Mouse (Mus musculus) gonadal fat pad, adult 2 months (tissue): ENCODE measurements around the gene Esp4. TPM values are rescaled to one million over a fixed set of nuclear protein-coding genes. Genes with fewer than 3 reads are reported as not detected.
"Not testable (repeated sequence)": the region's sequence is repeated elsewhere in the genome, so short reads cannot be mapped to it uniquely, and the experiment has no call there.

Source experiments
- DNase-seq: peaks from one replicate; pipeline ENCODE4 v3.0.0-alpha.2; 2012; ENCODE audit warnings: low read depth
- polyA plus RNA-seq: library from polyadenylated mRNA; depleted of rRNA; stranded (reverse); fragments of >200 nt; gene quantifications from 2 replicates; pipeline ENCODE4 v1.2.3, GENCODE M21; 2012; rRNA removed

The Esp4 gene
- not detected in 2 replicates for polyA plus RNA-seq

- DNase-seq: no peak
Observed at GRCm38 (mm10) chr17:40598294-40598693, at the start of gene Esp4. Esp4 (plus strand) TSS chr17:40598594.

GRCm38 (mm10) chr17:40553470-40553869 is 44.9 kb upstream of the Esp4 start:
- no peak for DNase-seq

- DNase-seq: no peak
Observed at GRCm38 (mm10) chr17:40561207-40561606, 37.2 kb upstream of the Esp4 start, which contains the start of gene Esp6. Esp6 (plus strand) TSS chr17:40561507.

GRCm38 (mm10) chr17:40583906-40584305 is 14.5 kb upstream of the Esp4 start:
- DNase-seq: not testable (repeated sequence)

- DNase-seq: no peak
Observed at GRCm38 (mm10) chr17:40591297-40591696, 7.1 kb upstream of the Esp4 start.

GRCm38 (mm10) chr17:40631775-40632174 is 33.4 kb downstream of the Esp4 start, which contains the start of gene Esp3:
Esp3 (plus strand) TSS chr17:40632075.
- DNase-seq: not testable (repeated sequence)

Other genes with a start within 250 kb of the Esp4 start
- not detected in 2 replicates for gene Esp8, start 78.6 kb upstream of the Esp4 start, polyA plus RNA-seq
- not detected in 2 replicates for gene Esp6, start 37.1 kb upstream of the Esp4 start, polyA plus RNA-seq
- not detected in 2 replicates for gene Esp3, start 33.5 kb downstream of the Esp4 start, polyA plus RNA-seq
- not detected in 2 replicates for gene Esp1, start 128.5 kb downstream of the Esp4 start, polyA plus RNA-seq
- gene Crisp2, start 208.4 kb downstream of the Esp4 start, polyA plus RNA-seq: 7.5 and 9.3 TPM in 2 replicates
- gene Rhag, start 212.5 kb downstream of the Esp4 start, polyA plus RNA-seq: not detected in 2 replicates